In the genomic region with DNA sequence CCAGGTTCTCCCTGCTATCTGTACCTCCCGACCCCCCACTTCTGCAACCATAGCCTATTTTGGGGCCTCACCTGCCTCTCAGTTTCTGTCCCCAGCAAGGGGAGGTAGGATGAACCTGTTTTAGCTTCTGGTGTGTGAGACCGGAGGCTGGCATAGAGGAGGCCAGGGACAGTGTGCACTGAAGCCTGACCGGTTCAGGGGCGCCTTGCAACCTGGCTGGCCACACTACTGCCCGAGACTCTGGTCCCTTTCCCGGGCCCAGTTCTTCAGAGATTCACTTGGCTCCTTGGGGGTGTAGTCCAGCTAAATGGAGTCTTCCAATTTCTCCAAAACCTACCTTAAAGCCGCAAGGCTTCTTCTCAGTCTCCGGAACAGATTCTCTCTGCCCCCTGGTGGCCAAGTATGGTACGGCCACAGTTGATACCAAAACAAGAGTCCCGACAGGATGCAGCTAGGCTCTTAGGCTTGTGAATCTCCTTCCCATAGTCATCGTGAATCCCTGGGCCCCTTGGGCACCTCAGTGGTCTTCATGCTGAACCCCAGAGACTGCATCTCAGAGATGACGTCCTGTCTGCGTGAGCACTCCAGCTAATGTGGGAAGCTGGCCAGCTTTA, we compare ENCODE assay signal across 8 mouse cellular contexts. TPM values are rescaled to one million over a fixed set of nuclear protein-coding genes. Genes with fewer than 3 reads are reported as not detected.
A peak's percentile ranks its signal among the peaks of the same experiment; 100 is the strongest.
DNase-seq lines count a peak whose midpoint lies in the region; ATAC-seq and TF ChIP-seq lines count a peak whose summit lies in the region.

No protein-coding gene starts in this region.

- H3K4me3 ChIP-seq in heart, embryonic 13.5 days: peak overlapping the region; percentile 24
- H3K4me3 ChIP-seq in kidney, postnatal 0 days (replicated peaks; ENCODE audit: low read depth, low read length): no peak overlapping the region
- no peak overlapping the region for H3K4me3 ChIP-seq in liver, adult 2 months (ENCODE audit: insufficient read depth, low read depth, low read length)
- no peak overlapping the region for H3K4me3 ChIP-seq in stomach, embryonic 14.5 days (ENCODE audit: low read depth, low read length)

- peak; percentile 81 for DNase-seq in CD4-positive helper T cell, adult 2 months (ENCODE audit: low read depth, low spot score)
- peak; percentile 92 for DNase-seq in brain, embryonic 14.5 days (ENCODE audit: low read depth)
- DNase-seq in fibroblast of lung, adult 2 months (ENCODE audit: low read depth): peak; percentile 64
- DNase-seq in kidney, postnatal 0 days (ENCODE audit: low spot score): peak; percentile 89
- DNase-seq in liver, adult 2 months (ENCODE audit: extremely low read depth, low read depth, low spot score): peak; percentile 54
- DNase-seq in neural tube, embryonic 10.5 days (ENCODE audit: extremely low spot score, low spot score): peak; percentile 92

- peak overlapping the region; percentile 58 for H3K4me2 ChIP-seq in heart, embryonic 13.5 days
- peak overlapping the region; percentile 34; the same call in 1 of the 2 replicates for H3K4me2 ChIP-seq in kidney, postnatal 0 days (ENCODE audit: low read length)
- peak overlapping the region; percentile 17; the same call in 1 of the 2 replicates for H3K4me2 ChIP-seq in stomach, embryonic 14.5 days (replicated peaks; ENCODE audit: low read depth, low read length)

- no peaks in the 10 kb centered on the region for H3K79me2 ChIP-seq in liver, adult 2 months (ENCODE audit: control insufficient read depth, insufficient read depth, low read length)

- H3K9ac ChIP-seq in heart, embryonic 13.5 days: peak overlapping the region; percentile 69
- H3K9ac ChIP-seq in kidney, postnatal 0 days (ENCODE audit: low read depth, low read length): no peak overlapping the region
- no peak overlapping the region for H3K9ac ChIP-seq in liver, adult 2 months (ENCODE audit: low read depth, low read length)
- no peak overlapping the region for H3K9ac ChIP-seq in stomach, embryonic 14.5 days (replicated peaks; ENCODE audit: low read depth, low read length)

- peaks cover 25% of the 10 kb centered on the region for H3K4me1 ChIP-seq in heart, embryonic 13.5 days
- no peaks in the 10 kb centered on the region for H3K4me1 ChIP-seq in kidney, postnatal 0 days (replicated peaks; ENCODE audit: insufficient read depth, low read length)
- H3K4me1 ChIP-seq in liver, adult 2 months (ENCODE audit: control insufficient read depth, insufficient read depth, low read length): no peaks in the 10 kb centered on the region
- no peaks in the 10 kb centered on the region for H3K4me1 ChIP-seq in stomach, embryonic 14.5 days (ENCODE audit: control insufficient read depth, insufficient read depth, low read length)

- no peak for ATAC-seq in heart, embryonic 13.5 days (ENCODE audit: extremely low read depth, insufficient number of reproducible peaks, low FRiP score, low TSS enrichment)
- 0 out of 2 replicates have a peak, but pooled peaks have one; percentile 54 for ATAC-seq in kidney, postnatal 0 days (replicated peaks; ENCODE audit: low FRiP score, low read depth)
- no peak for ATAC-seq in stomach, embryonic 14.5 days (ENCODE audit: insufficient number of reproducible peaks, insufficient read depth, low FRiP score, low read depth)

- H3K9me3 ChIP-seq in heart, embryonic 13.5 days: no peaks in the 10 kb centered on the region
- no peaks in the 10 kb centered on the region for H3K9me3 ChIP-seq in kidney, postnatal 0 days (replicated peaks; ENCODE audit: low read length)
- no peaks in the 10 kb centered on the region for H3K9me3 ChIP-seq in stomach, embryonic 14.5 days (ENCODE audit: control insufficient read depth, low read depth, low read length)

- TF ChIP-seq CTCF in brain, embryonic 14.5 days (IDR thresholded peaks at IDR 0.05; ENCODE audit: borderline replicate concordance, extremely low read depth, insufficient read depth, insufficient read length): peak; percentile 88
- TF ChIP-seq CTCF in kidney, postnatal 0 days (IDR thresholded peaks at IDR 0.05; ENCODE audit: low read depth): peak; percentile 92
- TF ChIP-seq CTCF in liver, adult 2 months (IDR thresholded peaks at IDR 0.05; ENCODE audit: low read depth, low read length): peak; percentile 73

- H3K36me3 ChIP-seq in heart, embryonic 13.5 days: no peaks in the 10 kb centered on the region
- H3K36me3 ChIP-seq in kidney, postnatal 0 days (ENCODE audit: insufficient read depth, low read length): no peaks in the 10 kb centered on the region
- H3K36me3 ChIP-seq in liver, adult 2 months (ENCODE audit: control insufficient read depth, insufficient read depth, low read length): no peaks in the 10 kb centered on the region
- H3K36me3 ChIP-seq in stomach, embryonic 14.5 days (ENCODE audit: control insufficient read depth, insufficient read depth, low read length): no peaks in the 10 kb centered on the region

- 20% methylated on average over 13 of the region's 13 CpGs for WGBS in heart, embryonic 13.5 days
- WGBS in kidney, postnatal 0 days: 13% methylated on average over 13 of the region's 13 CpGs
- 23% methylated on average over 13 of the region's 13 CpGs for WGBS in liver, adult 2 months
- 19% methylated on average over 13 of the region's 13 CpGs for WGBS in stomach, embryonic 14.5 days

- H3K27ac ChIP-seq in heart, embryonic 13.5 days (replicated peaks): peak overlapping the region; percentile 80
- no peak overlapping the region for H3K27ac ChIP-seq in kidney, postnatal 0 days
- H3K27ac ChIP-seq in liver, adult 2 months (replicated peaks; ENCODE audit: insufficient read depth, low read depth, low read length): no peak overlapping the region
- H3K27ac ChIP-seq in stomach, embryonic 14.5 days (ENCODE audit: low read length): no peak overlapping the region

- no peak for TF ChIP-seq POLR2A in brain, embryonic 14.5 days (IDR thresholded peaks at IDR 0.05; ENCODE audit: borderline replicate concordance, extremely low read depth, insufficient read depth, insufficient read length, poor library complexity, severe bottlenecking)
- no peak for TF ChIP-seq POLR2A in liver, adult 2 months (IDR thresholded peaks at IDR 0.05; ENCODE audit: extremely low read depth, insufficient read depth, low read length)

- H3K27me3 ChIP-seq in heart, embryonic 13.5 days (replicated peaks): no peaks in the 10 kb centered on the region
- H3K27me3 ChIP-seq in kidney, postnatal 0 days (ENCODE audit: insufficient read depth, low read length): no peaks in the 10 kb centered on the region
- no peaks in the 10 kb centered on the region for H3K27me3 ChIP-seq in liver, adult 2 months (ENCODE audit: control insufficient read depth, insufficient read depth, low read length)
- H3K27me3 ChIP-seq in stomach, embryonic 14.5 days (ENCODE audit: control insufficient read depth, insufficient read depth, low read length): no peaks in the 10 kb centered on the region

RNA-seq across cellular contexts. Expression of gene Stac2, which starts 22.0 kb away (rescaled TPM):
- 1.8 and 5.5 TPM in 2 replicates for polyA plus RNA-seq in brain, embryonic 14.5 days (2012; rRNA removed)
- 0.83 and 0.84 TPM in 2 replicates for polyA plus RNA-seq in heart, embryonic 13.5 days (2015; fragmentation: Nextera tagmentation; extraction: Ambion mirVana)
- 1.6 and 2.0 TPM in 2 replicates for polyA plus RNA-seq in kidney, postnatal 0 days (2015; fragmentation: Nextera tagmentation; extraction: Ambion mirVana)
- not detected in 2 replicates for total RNA-seq in liver, adult 2 months (2014; rRNA removed)
- polyA plus RNA-seq in liver, adult 2 months (2012; rRNA removed): 0.02 TPM in 1 of 2 replicates, not detected in the other
- polyA plus RNA-seq in stomach, embryonic 14.5 days (2014; fragmentation: Nextera tagmentation; extraction: Ambion mirVana): 0.30 and 0.32 TPM in 2 replicates

RNA-seq across cellular contexts. Expression of gene Rpl19, which starts 48.8 kb away (rescaled TPM):
- polyA plus RNA-seq in brain, embryonic 14.5 days (2012; rRNA removed): 1,103 and 1,209 TPM in 2 replicates
- 676 and 751 TPM in 2 replicates for polyA plus RNA-seq in heart, embryonic 13.5 days (2015; fragmentation: Nextera tagmentation; extraction: Ambion mirVana)
- polyA plus RNA-seq in kidney, postnatal 0 days (2015; fragmentation: Nextera tagmentation; extraction: Ambion mirVana): 1,072 and 1,182 TPM in 2 replicates
- total RNA-seq in liver, adult 2 months (2014; rRNA removed): 606 and 614 TPM in 2 replicates
- 224 and 235 TPM in 2 replicates for polyA plus RNA-seq in liver, adult 2 months (2012; rRNA removed)
- polyA plus RNA-seq in stomach, embryonic 14.5 days (2014; fragmentation: Nextera tagmentation; extraction: Ambion mirVana): 1,095 and 1,157 TPM in 2 replicates

RNA-seq across cellular contexts. Expression of gene Cacnb1, which starts 52.5 kb away (rescaled TPM):
- polyA plus RNA-seq in brain, embryonic 14.5 days (2012; rRNA removed): 60.8 and 90.1 TPM in 2 replicates
- 6.0 and 6.7 TPM in 2 replicates for polyA plus RNA-seq in heart, embryonic 13.5 days (2015; fragmentation: Nextera tagmentation; extraction: Ambion mirVana)
- polyA plus RNA-seq in kidney, postnatal 0 days (2015; fragmentation: Nextera tagmentation; extraction: Ambion mirVana): 8.8 and 9.0 TPM in 2 replicates
- total RNA-seq in liver, adult 2 months (2014; rRNA removed): 0.37 and 0.54 TPM in 2 replicates
- 0.81 and 0.84 TPM in 2 replicates for polyA plus RNA-seq in liver, adult 2 months (2012; rRNA removed)
- 7.3 and 9.7 TPM in 2 replicates for polyA plus RNA-seq in stomach, embryonic 14.5 days (2014; fragmentation: Nextera tagmentation; extraction: Ambion mirVana)
